Mouse (Mus musculus): Measurements from ENCODE around the gene Tcte1.

DNA sequence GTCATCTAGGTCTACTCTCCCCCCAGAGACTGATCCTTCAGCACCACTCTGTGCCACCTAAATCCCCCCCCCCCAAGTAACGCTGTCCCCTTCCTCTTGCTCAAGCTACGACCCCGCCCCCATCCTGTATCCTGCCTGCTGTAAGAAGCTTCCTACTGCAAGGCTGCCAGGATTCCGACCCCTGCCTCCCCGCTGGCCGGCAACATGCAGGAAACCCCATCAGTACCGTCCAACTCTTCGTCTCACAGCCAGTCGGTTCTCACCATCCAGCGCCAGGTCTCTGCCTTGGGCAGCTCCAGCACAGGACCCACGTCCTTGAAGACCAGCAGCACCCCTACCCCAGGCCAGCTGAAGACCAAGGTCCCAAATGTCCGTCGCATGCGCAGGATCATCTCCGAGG lies 9.7 kb downstream of the Tcte1 start:
- TF ChIP-seq CTCF (conservative IDR thresholded peaks at IDR 0.05; ENCODE audit: low read length) (no peak), POU5F1 (IDR thresholded peaks at IDR 0.05; ENCODE audit: borderline replicate concordance, low read length) (no peak)

All from E14TG2a.4 (cell line).